Mouse (Mus musculus) brain, embryonic 18.5 days (tissue): ENCODE data around the gene Renbp.

Source experiments
- DNase-seq: peaks from one replicate; pipeline ENCODE4 v3.0.0-alpha.2; 2012; ENCODE audit warnings: low read depth, low spot score

Gene Renbp

GRCm38 (mm10) chrX:73921285-73921822 lies 9.3 kb downstream of the Renbp start:
- no peak for DNase-seq

- DNase-seq: no peak
Observed at GRCm38 (mm10) chrX:73918631-73919030, 12.0 kb downstream of the Renbp start.

- DNase-seq: no peak
Observed at GRCm38 (mm10) chrX:73916945-73917344, 13.7 kb downstream of the Renbp start.

GRCm38 (mm10) chrX:73914827-73915703 lies 15.6 kb downstream of the Renbp start:
- peak; percentile 88 for DNase-seq

GRCm38 (mm10) chrX:73911588-73911987 lies 19.1 kb downstream of the Renbp start:
- no peak for DNase-seq

- DNase-seq: no peak
Observed at GRCm38 (mm10) chrX:73911156-73911555, 19.5 kb downstream of the Renbp start.

- no peak for DNase-seq
Observed at GRCm38 (mm10) chrX:73910451-73910850, 20.2 kb downstream of the Renbp start.

GRCm38 (mm10) chrX:73910049-73910448 lies 20.6 kb downstream of the Renbp start:
- no peak for DNase-seq

- no peak for DNase-seq
Observed at GRCm38 (mm10) chrX:73897959-73898358, 32.7 kb downstream of the Renbp start.

- no peak for DNase-seq
Observed at GRCm38 (mm10) chrX:73895719-73896118, 34.9 kb downstream of the Renbp start, which contains the start of gene L1cam. Gene L1cam, minus strand, starts transcription at chrX:73896105.

GRCm38 (mm10) chrX:73892833-73893232 lies 37.8 kb downstream of the Renbp start:
- no peak for DNase-seq

- no peak for DNase-seq
Observed at GRCm38 (mm10) chrX:73891551-73892152, 39.0 kb downstream of the Renbp start, which contains the start of gene Avpr2. Gene Avpr2, plus strand, starts transcription at chrX:73892102.

GRCm38 (mm10) chrX:73881463-73881862 lies 49.2 kb downstream of the Renbp start:
- DNase-seq: no peak

GRCm38 (mm10) chrX:73881036-73881427 lies 49.6 kb downstream of the Renbp start:
- no peak for DNase-seq

GRCm38 (mm10) chrX:73880194-73881035 lies 50.2 kb downstream of the Renbp start:
- DNase-seq: no peak

- no peak for DNase-seq
Observed at GRCm38 (mm10) chrX:73877014-73877413, 53.6 kb downstream of the Renbp start.

GRCm38 (mm10) chrX:73875881-73876280 lies 54.8 kb downstream of the Renbp start:
- no peak for DNase-seq
